In the genomic region with DNA sequence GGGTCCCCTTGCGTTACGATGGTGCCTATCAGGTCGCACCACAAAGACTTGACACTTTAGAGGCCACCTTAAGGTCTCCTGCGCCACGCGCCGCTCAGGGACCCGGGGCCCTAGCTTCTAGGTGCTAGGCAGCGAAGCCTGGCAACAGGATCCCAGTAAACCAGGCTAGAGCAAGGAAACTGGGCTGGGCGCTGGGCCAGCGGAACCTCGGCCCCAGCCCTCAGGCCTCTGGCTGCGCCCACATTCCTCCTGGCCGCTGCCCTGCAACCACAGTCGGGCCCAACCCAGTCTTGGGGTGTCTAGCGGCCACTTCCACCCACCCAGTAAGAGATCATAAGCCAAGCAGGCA, we compare ENCODE assay signal across 8 mouse cellular contexts. TPM values are rescaled to one million over a fixed set of nuclear protein-coding genes. Genes with fewer than 3 reads are reported as not detected.
DNase-seq lines count a peak whose midpoint lies in the region; ATAC-seq and TF ChIP-seq lines count a peak whose summit lies in the region.

No protein-coding gene starts in this region.

- H3K4me3 ChIP-seq in heart, embryonic 10.5 days = peak overlapping the region; percentile 100
- peak overlapping the region; percentile 60 to 73 for H3K4me3 ChIP-seq in ES-E14 (ENCODE audit: insufficient read depth in 1 of 2, low read depth in 1 of 2, low read length in 2 of 2, poor library complexity in 1 of 2, severe bottlenecking in 1 of 2)
- H3K4me3 ChIP-seq in intestine, postnatal 0 days (ENCODE audit: low read depth, low read length) = peak overlapping the region; percentile 88
- peak overlapping the region; percentile 68 for H3K4me3 ChIP-seq in lung, adult 2 months (replicated peaks; ENCODE audit: extremely low read depth, low read depth, low read length)
- peak overlapping the region; percentile 78 for H3K4me3 ChIP-seq in olfactory bulb, adult 2 months (ENCODE audit: insufficient read depth, low read depth, low read length)

- peak overlapping the region; percentile 69 for H3K9ac ChIP-seq in ES-E14 (ENCODE audit: insufficient read depth, low read depth, low read length, poor library complexity, severe bottlenecking)
- H3K9ac ChIP-seq in intestine, postnatal 0 days (ENCODE audit: low read depth, low read length) = peak overlapping the region; percentile 88

- intact Hi-C loops in heart, postnatal 25 days (cut with DNase I) = no loop called here

- DNase-seq in heart, embryonic 10.5 days (ENCODE audit: low spot score) = no peak
- DNase-seq in heart, postnatal 25 days (ENCODE audit: low spot score) = no peak
- no peak for DNase-seq in ES-E14 (ENCODE audit: low read depth, low spot score)
- DNase-seq in fibroblast of lung, adult 2 months (ENCODE audit: low read depth) = peak; percentile 78
- no peak for DNase-seq in lung, adult 2 months
- DNase-seq in embryo, embryonic 11 days = no peak

- WGBS in heart, embryonic 10.5 days = 3% methylated on average over 16 of the region's 16 CpGs
- 3% methylated on average over 16 of the region's 16 CpGs for WGBS in intestine, postnatal 0 days
- WGBS in lung, adult 2 months = 1% methylated on average over 16 of the region's 16 CpGs
- 2% methylated on average over 16 of the region's 16 CpGs for WGBS in olfactory bulb, adult 2 months

- in situ Hi-C loops in ES-E14 (cut with MboI; ENCODE audit: low sequenced_read_pairs in 2 of 2, unreplicated experiment in 2 of 2) = no loop called here

- H3K9me3 ChIP-seq in heart, embryonic 10.5 days = no peaks in the 10 kb centered on the region
- no peaks in the 10 kb centered on the region for H3K9me3 ChIP-seq in ES-E14 (ENCODE audit: control insufficient read depth, insufficient read depth, low read depth, low read length)
- no peaks in the 10 kb centered on the region for H3K9me3 ChIP-seq in intestine, postnatal 0 days (ENCODE audit: control insufficient read depth)

- peaks cover 36% of the 10 kb centered on the region for H3K36me3 ChIP-seq in heart, embryonic 10.5 days
- peaks cover 23% of the 10 kb centered on the region for H3K36me3 ChIP-seq in ES-E14 (ENCODE audit: control insufficient read depth, insufficient read depth, low read length, poor library complexity, severe bottlenecking)
- peaks cover 15% of the 10 kb centered on the region for H3K36me3 ChIP-seq in intestine, postnatal 0 days (ENCODE audit: control insufficient read depth, insufficient read depth)

- TF ChIP-seq POLR2A in lung, adult 2 months (IDR thresholded peaks at IDR 0.05; ENCODE audit: borderline replicate concordance, extremely low read depth, low read depth, low read length) = no peak
- TF ChIP-seq POLR2A in olfactory bulb, adult 2 months (IDR thresholded peaks at IDR 0.05; ENCODE audit: insufficient read depth, low read depth, low read length) = no peak

- TF ChIP-seq CTCF in intestine, postnatal 0 days (IDR thresholded peaks at IDR 0.05; ENCODE audit: low read depth) = no peak
- no peak for TF ChIP-seq CTCF in lung, adult 2 months (IDR thresholded peaks at IDR 0.05; ENCODE audit: insufficient read depth, low read length)
- TF ChIP-seq CTCF in olfactory bulb, adult 2 months (IDR thresholded peaks at IDR 0.05; ENCODE audit: insufficient read depth, low read depth, low read length) = no peak

- peak overlapping the region; percentile 98 for H3K27ac ChIP-seq in heart, embryonic 10.5 days
- peak overlapping the region; percentile 93 for H3K27ac ChIP-seq in ES-E14 (ENCODE audit: insufficient read depth, low read depth, low read length, poor library complexity, severe bottlenecking)
- H3K27ac ChIP-seq in intestine, postnatal 0 days (ENCODE audit: low read depth, low read length) = peak overlapping the region; percentile 97
- H3K27ac ChIP-seq in olfactory bulb, adult 2 months (ENCODE audit: insufficient read depth, low read depth, low read length) = no peak overlapping the region

- H3K4me1 ChIP-seq in heart, embryonic 10.5 days = peaks cover 53% of the 10 kb centered on the region
- H3K4me1 ChIP-seq in ES-E14 (ENCODE audit: control insufficient read depth in 2 of 2, insufficient read depth in 2 of 2, low read length in 2 of 2, poor library complexity in 1 of 2) = peaks cover 0 to 45% of the 10 kb centered on the region in 2 experiments; a peak in 3 of 4 replicates
- peaks cover 14% of the 10 kb centered on the region; the same call in 1 of the 2 replicates for H3K4me1 ChIP-seq in intestine, postnatal 0 days (replicated peaks; ENCODE audit: control insufficient read depth, insufficient read depth, low read length)
- peaks cover 10% of the 10 kb centered on the region for H3K4me1 ChIP-seq in lung, adult 2 months (ENCODE audit: control insufficient read depth, insufficient read depth, low read length)
- H3K4me1 ChIP-seq in olfactory bulb, adult 2 months (ENCODE audit: control insufficient read depth, insufficient read depth, low read length) = peaks cover 33% of the 10 kb centered on the region

- H3K27me3 ChIP-seq in heart, embryonic 10.5 days (ENCODE audit: insufficient read depth, poor library complexity, severe bottlenecking) = peaks cover 9% of the 10 kb centered on the region
- H3K27me3 ChIP-seq in intestine, postnatal 0 days (replicated peaks; ENCODE audit: control insufficient read depth, insufficient read depth, low read length) = no peaks in the 10 kb centered on the region

- peak overlapping the region; percentile 89 for H3K4me2 ChIP-seq in intestine, postnatal 0 days (replicated peaks; ENCODE audit: low read depth)

- ATAC-seq in intestine, postnatal 0 days = peak; percentile 50

TF ChIP-seq in ES-E14, 5 proteins besides CTCF, POLR2A, EP300 and RAD21:
- TF ChIP-seq ZNF384 (IDR thresholded peaks at IDR 0.05; ENCODE audit: low read depth, low read length) = no peak
- TF ChIP-seq ZC3H11A (IDR thresholded peaks at IDR 0.05; ENCODE audit: borderline replicate concordance, low read depth, low read length) = no peak
- no peak for TF ChIP-seq MAFK (IDR thresholded peaks at IDR 0.05; ENCODE audit: insufficient read depth, low read depth, low read length)
- TF ChIP-seq HCFC1 (IDR thresholded peaks at IDR 0.05; ENCODE audit: borderline replicate concordance, insufficient read depth, low read length) = no peak
- TF ChIP-seq CHD2 (IDR thresholded peaks at IDR 0.05; ENCODE audit: low read depth, low read length) = no peak

RNA-seq across cellular contexts. Expression of a gene that starts 0.3 kb away (rescaled TPM):
- polyA plus RNA-seq in heart, embryonic 10.5 days (2016; fragmentation: Nextera tagmentation; extraction: Ambion mirVana) = 57.9 and 88.7 TPM in 2 replicates
- total RNA-seq in heart, postnatal 25 days (2021) = 1 to 10 TPM; 4.6 to 6.7 TPM
- 74.4 and 78.2 TPM in 2 replicates for total RNA-seq in ES-E14 (2012; rRNA removed)
- polyA plus RNA-seq in intestine, postnatal 0 days (2015; fragmentation: Nextera tagmentation; extraction: Ambion mirVana) = 30.8 and 30.9 TPM in 2 replicates
- polyA plus RNA-seq in lung, adult 2 months (2012; rRNA removed) = 37.0 and 42.8 TPM in 2 replicates
- polyA plus RNA-seq in olfactory bulb, adult 2 months (2012; ENCODE audit: insufficient read depth, insufficient read length, low replicate concordance, missing spikeins) = not detected in 2 replicates

RNA-seq across cellular contexts. Expression of a gene that starts 10.7 kb away (rescaled TPM):
- 15.3 and 16.5 TPM in 2 replicates for polyA plus RNA-seq in heart, embryonic 10.5 days (2016; fragmentation: Nextera tagmentation; extraction: Ambion mirVana)
- total RNA-seq in heart, postnatal 25 days (2021) = 1 to 10 TPM; 2.5 to 2.6 TPM
- total RNA-seq in ES-E14 (2012; rRNA removed) = 15.3 and 25.4 TPM in 2 replicates
- polyA plus RNA-seq in intestine, postnatal 0 days (2015; fragmentation: Nextera tagmentation; extraction: Ambion mirVana) = 5.7 and 5.8 TPM in 2 replicates
- 16.1 and 18.9 TPM in 2 replicates for polyA plus RNA-seq in lung, adult 2 months (2012; rRNA removed)
- polyA plus RNA-seq in olfactory bulb, adult 2 months (2012; ENCODE audit: insufficient read depth, insufficient read length, low replicate concordance, missing spikeins) = not detected in 2 replicates

RNA-seq across cellular contexts. Expression of a gene that starts 10.8 kb away (rescaled TPM):
- polyA plus RNA-seq in heart, embryonic 10.5 days (2016; fragmentation: Nextera tagmentation; extraction: Ambion mirVana) = 16.9 and 18.7 TPM in 2 replicates
- 1 to 10 TPM; 5.5 to 7.2 TPM for total RNA-seq in heart, postnatal 25 days (2021)
- 75.6 and 78.6 TPM in 2 replicates for total RNA-seq in ES-E14 (2012; rRNA removed)
- 14.1 and 16.1 TPM in 2 replicates for polyA plus RNA-seq in intestine, postnatal 0 days (2015; fragmentation: Nextera tagmentation; extraction: Ambion mirVana)
- polyA plus RNA-seq in lung, adult 2 months (2012; rRNA removed) = 38.0 and 44.2 TPM in 2 replicates
- not detected in 2 replicates for polyA plus RNA-seq in olfactory bulb, adult 2 months (2012; ENCODE audit: insufficient read depth, insufficient read length, low replicate concordance, missing spikeins)

RNA-seq across cellular contexts. Expression of a gene that starts 17.6 kb away (rescaled TPM):
- 863 and 999 TPM in 2 replicates for polyA plus RNA-seq in heart, embryonic 10.5 days (2016; fragmentation: Nextera tagmentation; extraction: Ambion mirVana)
- 100 to 1,000 TPM; 776 to 853 TPM for total RNA-seq in heart, postnatal 25 days (2021)
- 2,611 and 2,664 TPM in 2 replicates for total RNA-seq in ES-E14 (2012; rRNA removed)
- 762 and 768 TPM in 2 replicates for polyA plus RNA-seq in intestine, postnatal 0 days (2015; fragmentation: Nextera tagmentation; extraction: Ambion mirVana)
- 103 and 212 TPM in 2 replicates for polyA plus RNA-seq in lung, adult 2 months (2012; rRNA removed)
- 1,288 TPM in 1 of 2 replicates, not detected in the other for polyA plus RNA-seq in olfactory bulb, adult 2 months (2012; ENCODE audit: insufficient read depth, insufficient read length, low replicate concordance, missing spikeins)

RNA-seq across cellular contexts. Expression of a gene that starts 22.5 kb away (rescaled TPM):
- polyA plus RNA-seq in heart, embryonic 10.5 days (2016; fragmentation: Nextera tagmentation; extraction: Ambion mirVana) = 63.2 and 88.1 TPM in 2 replicates
- 10 to 100 TPM; 11.2 to 12.2 TPM for total RNA-seq in heart, postnatal 25 days (2021)
- 33.8 and 36.1 TPM in 2 replicates for total RNA-seq in ES-E14 (2012; rRNA removed)
- 33.9 and 35.4 TPM in 2 replicates for polyA plus RNA-seq in intestine, postnatal 0 days (2015; fragmentation: Nextera tagmentation; extraction: Ambion mirVana)
- 45.4 and 59.2 TPM in 2 replicates for polyA plus RNA-seq in lung, adult 2 months (2012; rRNA removed)
- polyA plus RNA-seq in olfactory bulb, adult 2 months (2012; ENCODE audit: insufficient read depth, insufficient read length, low replicate concordance, missing spikeins) = not detected in 2 replicates

Comparison
In these comparisons a context has a peak if more than half of its experiments do, and no peak if none do; other contexts are left out.
1. RNA of a gene that starts 10.8 kb away (polyA plus RNA-seq): 38.0 to 44.2 TPM in lung, adult 2 months, 16.9 to 18.7 TPM in heart, embryonic 10.5 days and 14.1 to 16.1 TPM in intestine, postnatal 0 days; not detected in olfactory bulb, adult 2 months; every median in the first group is over 10 times any median in the second.
2. Peak in every context shown above with its lines, with median percentiles within 50 percentile points of each other: H3K4me3 ChIP-seq.